Mouse (Mus musculus) Patski (cell line): Measurements from ENCODE around the gene Crtc1. TPM values are rescaled to one million over a fixed set of nuclear protein-coding genes. Genes with fewer than 3 reads are reported as not detected.

ENCODE experiments used
- ATAC-seq: fragments of 100-300 bp; one replicate; pipeline ENCODE4 v1.8.0; 2021
- CTCF ChIA-PET: fragments of 350-600 bp; sonication (Branson Sonifier 250); formaldehyde crosslinking; loops from one replicate; lab custom pipeline; 2022; ENCODE audit warnings: inconsistent platforms; lab: Charles Lee
- POLR2A ChIA-PET: fragments of 350-600 bp; sonication (Branson Sonifier 250); formaldehyde crosslinking; loops from one replicate; lab custom pipeline; 2022; ENCODE audit warnings: antibody characterized with exemption, inconsistent platforms; lab: Charles Lee
- DNase-seq: peaks from one replicate; pipeline ENCODE4 v3.0.0-alpha.2; 2011; ENCODE audit warnings: low read depth, low spot score
- H3K27me3 ChIP-seq: fragments of 371-371 bp; one replicate; pipeline ENCODE4 v1.5.1; 2021
- CTCF ChIP-seq: fragments of 100-300 bp; IDR thresholded peaks from one replicate; pipeline ENCODE4 v1.5.1; 2021
- in situ Hi-C: fragments of 300-500 bp; cut with MboI; formaldehyde crosslinking; loops from 3 replicates; pipeline ENCODE4 v1.11.1; 2018; ENCODE audit warnings: low pct_unique_long_range_greater_than_20kb, mixed read lengths
- polyA plus RNA-seq: library from polyadenylated mRNA; unstranded; gene quantifications from one replicate; pipeline ENCODE4 v1.2.3, GENCODE M21; 2021

The Crtc1 gene
- polyA plus RNA-seq, 1 experiment from 2014 or later, result 12.0 TPM

- H3K27me3 ChIP-seq, result no peaks in the 10 kb centered on the region
- CTCF ChIA-PET, result interaction anchor here (0.7 kb wide), 1 partner anchor 53 kb away, joined by 3 read pairs; no protein-coding TSS in a partner anchor
- TF ChIP-seq CTCF, result no peak
- in situ Hi-C loops, result no loop called here
- ATAC-seq (no peak), DNase-seq (no peak)
- POLR2A ChIA-PET, result interaction anchor here (1.6 kb wide), 1 partner anchor 12 kb away, joined by 3 read pairs; no protein-coding TSS in a partner anchor
Measured at GRCm38 (mm10) chr8:70471856-70472255, 32.5 kb upstream of the Crtc1 start.

GRCm38 (mm10) chr8:70469938-70470337 lies 30.6 kb upstream of the Crtc1 start:
- ChIA-PET POLR2A (interaction anchor here (1.1 kb wide), 1 partner anchor 26 kb away, joined by 3 read pairs; no protein-coding TSS in a partner anchor), CTCF (no interaction called here)
- no peak for DNase-seq
- TF ChIP-seq CTCF, result no peak
- no peaks in the 10 kb centered on the region for H3K27me3 ChIP-seq
- in situ Hi-C loops, result no loop called here
- no peak for ATAC-seq

- in situ Hi-C loops, result no loop called here
- ATAC-seq (no peak), DNase-seq (no peak)
- ChIA-PET CTCF (no interaction called here), POLR2A (no interaction called here)
- no peaks in the 10 kb centered on the region for H3K27me3 ChIP-seq
- TF ChIP-seq CTCF, result no peak
Measured at GRCm38 (mm10) chr8:70469295-70469916, 30.0 kb upstream of the Crtc1 start.

- no peaks in the 10 kb centered on the region for H3K27me3 ChIP-seq
- ATAC-seq (no peak), DNase-seq (no peak)
- ChIA-PET POLR2A (no interaction called here), CTCF (no interaction called here)
- TF ChIP-seq CTCF, result no peak
- in situ Hi-C loops, result no loop called here
Measured at GRCm38 (mm10) chr8:70468733-70469132, 29.4 kb upstream of the Crtc1 start.

GRCm38 (mm10) chr8:70467907-70468306 lies 28.5 kb upstream of the Crtc1 start:
- ChIA-PET POLR2A (no interaction called here), CTCF (interaction anchor here (0.7 kb wide), 1 partner anchor 26 kb away, joined by 3 read pairs; no protein-coding TSS in a partner anchor)
- DNase-seq (no peak), ATAC-seq (no peak)
- no peak for TF ChIP-seq CTCF
- H3K27me3 ChIP-seq, result no peaks in the 10 kb centered on the region
- in situ Hi-C loops, result no loop called here

GRCm38 (mm10) chr8:70467229-70467725 lies 27.9 kb upstream of the Crtc1 start:
- TF ChIP-seq CTCF, result no peak
- DNase-seq, result no peak
- no peak for ATAC-seq
- ChIA-PET CTCF (interaction anchor here (0.7 kb wide), 2 partner anchors 24 to 25 kb away, joined by 3 read pairs; no protein-coding TSS in a partner anchor), POLR2A (interaction anchor here (0.6 to 0.9 kb wide), 3 partner anchors 10 to 294 kb away, joined by 3 to 5 read pairs (median 3); no protein-coding TSS in a partner anchor)
- H3K27me3 ChIP-seq, result no peaks in the 10 kb centered on the region
- in situ Hi-C loops, result no loop called here

- no peaks in the 10 kb centered on the region for H3K27me3 ChIP-seq
- ATAC-seq (no peak), DNase-seq (no peak)
- in situ Hi-C loops, result no loop called here
- CTCF ChIA-PET, result interaction anchor here (0.7 kb wide), 1 partner anchor 23 kb away, joined by 3 read pairs; no protein-coding TSS in a partner anchor
- POLR2A ChIA-PET, result interaction anchor here (0.6 to 0.9 kb wide), 3 partner anchors 9 to 294 kb away, joined by 3 read pairs; no protein-coding TSS in a partner anchor
- no peak for TF ChIP-seq CTCF
Measured at GRCm38 (mm10) chr8:70466771-70467170, 27.4 kb upstream of the Crtc1 start.

GRCm38 (mm10) chr8:70466305-70466704 lies 26.9 kb upstream of the Crtc1 start:
- ChIA-PET POLR2A (interaction anchor here (0.6 kb wide), 2 partner anchors 34 to 114 kb away, joined by 3 read pairs; no protein-coding TSS in a partner anchor), CTCF (no interaction called here)
- DNase-seq (no peak), ATAC-seq (no peak)
- no peaks in the 10 kb centered on the region for H3K27me3 ChIP-seq
- TF ChIP-seq CTCF, result no peak
- in situ Hi-C loops, result no loop called here

GRCm38 (mm10) chr8:70465701-70466100 lies 26.3 kb upstream of the Crtc1 start:
- no peaks in the 10 kb centered on the region for H3K27me3 ChIP-seq
- CTCF ChIA-PET, result interaction anchor here (1.3 kb wide), 1 partner anchor 11 kb away, joined by 4 read pairs; no protein-coding TSS in a partner anchor
- no peak for TF ChIP-seq CTCF
- ATAC-seq (no peak), DNase-seq (no peak)
- POLR2A ChIA-PET, result interaction anchor here (0.6 kb wide), 1 partner anchor 33 kb away, joined by 3 read pairs; no protein-coding TSS in a partner anchor
- in situ Hi-C loops, result no loop called here

GRCm38 (mm10) chr8:70464162-70464561 lies 24.8 kb upstream of the Crtc1 start:
- H3K27me3 ChIP-seq, result no peaks in the 10 kb centered on the region
- ChIA-PET POLR2A (no interaction called here), CTCF (interaction anchor here (1.3 kb wide), 1 partner anchor 10 kb away, joined by 4 read pairs; no protein-coding TSS in a partner anchor)
- DNase-seq (no peak), ATAC-seq (no peak)
- TF ChIP-seq CTCF, result no peak
- in situ Hi-C loops, result no loop called here

GRCm38 (mm10) chr8:70463306-70463705 lies 23.9 kb upstream of the Crtc1 start:
- ATAC-seq (no peak), DNase-seq (no peak)
- ChIA-PET CTCF (no interaction called here), POLR2A (interaction anchor here (1.1 kb wide), 1 partner anchor 31 kb away, joined by 4 read pairs; no protein-coding TSS in a partner anchor)
- no peak for TF ChIP-seq CTCF
- H3K27me3 ChIP-seq, result no peaks in the 10 kb centered on the region
- in situ Hi-C loops, result no loop called here
